Mouse (Mus musculus) C2C12 (cell line): ENCODE data around the gene Tbc1d21. TPM values are rescaled to one million over a fixed set of nuclear protein-coding genes. Genes with fewer than 3 reads are reported as not detected.

Experiments used
- H3K27me3 ChIP-seq: one replicate; pipeline ENCODE4 v1.6.1; 2011; ENCODE audit not compliant: control insufficient read depth, insufficient read depth, insufficient read length
- H3K36me3 ChIP-seq: one replicate; pipeline ENCODE4 v1.6.1; 2011; ENCODE audit not compliant: control insufficient read depth, insufficient read depth
- H3K4me3 ChIP-seq: one replicate; pipeline ENCODE4 v1.5.1; 2011; ENCODE audit warnings: mild to moderate bottlenecking, control low read depth; ENCODE audit not compliant: poor library complexity, insufficient read depth, severe bottlenecking
- H3K79me2 ChIP-seq: one replicate; pipeline ENCODE4 v1.6.1; 2011; ENCODE audit not compliant: control insufficient read depth, insufficient read depth
- H3K79me3 ChIP-seq: one replicate; pipeline ENCODE4 v1.6.1; 2011; ENCODE audit warnings: low read depth, control low read depth
- H3ac ChIP-seq: one replicate; pipeline ENCODE3; 2011; ENCODE audit warnings: low read depth; ENCODE audit not compliant: control insufficient read depth, insufficient read length
- CEBPB ChIP-seq: IDR thresholded peaks from one replicate; pipeline ENCODE4 v1.6.1; 2011; ENCODE audit warnings: low read depth, mild to moderate bottlenecking, control low read depth, moderate library complexity
- CTCF ChIP-seq: IDR thresholded peaks from one replicate; pipeline ENCODE4 v1.5.1; 2011; ENCODE audit not compliant: control insufficient read depth, insufficient read depth, insufficient read length
- FOSL1 ChIP-seq: IDR thresholded peaks from one replicate; pipeline ENCODE4 v1.8.0; 2011; ENCODE audit warnings: mild to moderate bottlenecking, low read length; ENCODE audit not compliant: poor library complexity, insufficient read depth, severe bottlenecking
- MAX ChIP-seq: IDR thresholded peaks from one replicate; pipeline ENCODE4 v1.6.1; 2011; ENCODE audit warnings: mild to moderate bottlenecking, control low read depth
- MYOD1 ChIP-seq: IDR thresholded peaks from one replicate; pipeline ENCODE4 v1.6.1; 2011; ENCODE audit warnings: low read depth; ENCODE audit not compliant: control insufficient read depth, insufficient read length
- MYOG ChIP-seq: IDR thresholded peaks from one replicate; pipeline ENCODE4 v1.6.1; 2011; ENCODE audit not compliant: control insufficient read depth, insufficient read length; ENCODE audit errors: extremely low read depth
- USF1 ChIP-seq: IDR thresholded peaks from one replicate; pipeline ENCODE4 v1.6.1; 2011; ENCODE audit warnings: low read depth, mild to moderate bottlenecking, control low read depth, moderate library complexity
- polyA plus RNA-seq: library from polyadenylated mRNA; unstranded; fragments of >200 nt; fragmentation: generic; extraction: Trizol; gene quantifications from one replicate; pipeline ENCODE4 v1.2.1, GENCODE M21; 2012; ENCODE audit warnings: missing spikeins

The Tbc1d21 gene
- polyA plus RNA-seq, 1 experiment = not detected

DNA sequence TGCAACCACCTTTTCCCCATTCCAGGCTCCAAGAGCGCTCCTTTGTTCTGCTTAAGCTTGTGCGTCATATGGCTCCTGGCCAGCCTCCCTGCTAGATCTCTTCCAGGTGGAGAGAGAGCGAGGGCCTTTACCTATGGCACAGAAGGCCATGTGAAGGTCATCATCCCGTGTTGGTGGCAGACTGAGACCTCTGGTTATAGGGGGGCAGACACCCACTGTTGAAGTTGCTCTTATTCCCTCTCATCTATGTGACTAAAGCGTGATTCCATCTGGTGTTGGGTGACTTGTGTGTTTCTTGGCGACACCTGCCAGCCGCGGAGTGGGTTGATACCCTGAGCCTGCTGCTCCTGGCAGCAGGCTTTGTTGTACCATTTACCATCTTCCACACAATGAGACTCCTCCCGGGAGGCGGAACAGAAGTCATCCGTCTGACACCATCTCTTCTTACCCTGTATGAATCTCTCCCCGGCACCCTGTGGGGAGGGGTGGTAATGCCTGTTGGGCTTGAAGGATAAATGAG lies 3.7 kb upstream of the Tbc1d21 start:
- H3K36me3 ChIP-seq = no peaks in the 10 kb centered on the region
- TF ChIP-seq CEBPB (no peak), MYOG (no peak), USF1 (no peak), MYOD1 (no peak), CTCF (no peak), FOSL1 (no peak), MAX (no peak)
- no peaks in the 10 kb centered on the region for H3K79me2 ChIP-seq
- H3K79me3 ChIP-seq = no peaks in the 10 kb centered on the region
- no peak overlapping the region for H3ac ChIP-seq
- peaks cover 3% of the 10 kb centered on the region for H3K27me3 ChIP-seq
- no peak overlapping the region for H3K4me3 ChIP-seq

DNA sequence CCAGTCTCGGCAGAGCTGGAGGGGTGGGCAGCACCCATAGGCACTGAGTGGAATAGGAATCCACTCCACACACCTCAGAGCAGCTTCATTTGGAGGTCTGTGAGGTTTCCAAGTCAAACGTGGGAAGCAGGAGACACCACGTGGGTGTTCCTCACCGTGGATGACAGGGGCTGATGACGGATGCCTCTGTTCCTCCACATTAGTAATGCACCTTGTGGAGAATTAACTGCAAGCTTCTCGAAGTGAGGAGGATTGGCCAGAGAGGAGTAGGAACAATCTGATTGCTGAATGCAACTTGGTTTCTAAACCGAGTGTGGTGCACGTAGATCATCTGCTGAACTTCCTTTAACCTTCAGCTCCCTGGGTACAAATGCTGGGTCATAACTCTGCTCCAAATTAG lies 1.7 kb upstream of the Tbc1d21 start:
- Histone ChIP-seq H3ac (no peak overlapping the region), H3K4me3 (no peak overlapping the region), H3K79me3 (no peaks in the 10 kb centered on the region), H3K79me2 (no peaks in the 10 kb centered on the region), H3K36me3 (no peaks in the 10 kb centered on the region), H3K27me3 (no peaks in the 10 kb centered on the region)
- TF ChIP-seq MYOG = no peak
- TF ChIP-seq CTCF = no peak
- TF ChIP-seq CEBPB = no peak
- TF ChIP-seq MAX = no peak
- no peak for TF ChIP-seq FOSL1
- TF ChIP-seq MYOD1 = no peak

DNA sequence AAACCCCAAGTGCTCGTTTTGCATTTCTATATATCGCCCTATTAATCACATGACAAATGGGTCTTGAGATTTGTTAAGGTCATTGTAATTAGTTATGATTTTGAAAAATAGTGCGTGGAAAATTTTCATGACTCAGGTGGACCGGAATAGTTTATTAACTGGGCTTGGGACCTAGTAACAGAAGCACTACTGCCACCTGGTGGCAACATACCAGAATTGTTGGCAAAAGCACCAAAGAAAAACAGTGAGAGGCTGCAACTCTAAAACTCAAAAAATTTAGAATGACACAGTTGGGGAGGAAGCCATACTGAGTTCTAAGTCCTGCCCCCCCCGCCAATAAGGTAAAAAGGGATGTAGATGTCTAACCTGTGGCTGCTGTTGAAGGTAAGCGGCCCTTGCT lies 611 bp downstream of the Tbc1d21 start:
- Histone ChIP-seq H3K27me3 (no peaks in the 10 kb centered on the region), H3ac (no peak overlapping the region), H3K79me3 (no peaks in the 10 kb centered on the region), H3K36me3 (no peaks in the 10 kb centered on the region), H3K4me3 (no peak overlapping the region), H3K79me2 (no peaks in the 10 kb centered on the region)
- TF ChIP-seq CEBPB (no peak), MAX (no peak), FOSL1 (no peak), MYOD1 (no peak), CTCF (no peak), MYOG (no peak), USF1 (no peak)

DNA sequence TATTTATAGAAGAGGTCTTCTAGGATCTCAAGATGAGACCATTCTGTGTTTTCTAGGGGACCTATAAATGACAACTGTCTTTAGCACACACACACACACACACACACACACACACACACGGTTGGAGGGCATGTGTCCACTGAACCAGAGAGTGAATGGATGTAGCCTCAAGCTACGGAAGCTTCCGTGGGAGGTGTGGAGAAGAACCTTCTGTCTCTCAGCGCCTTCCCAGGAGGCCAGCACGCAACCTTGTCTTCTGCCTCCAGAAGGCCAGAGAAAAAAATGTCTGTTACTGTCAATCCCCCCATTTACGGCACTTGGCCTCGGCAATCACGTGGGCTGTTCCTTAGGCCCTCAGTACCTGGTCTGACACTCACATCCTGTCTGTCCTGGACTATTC lies 5.9 kb downstream of the Tbc1d21 start:
- no peak overlapping the region for H3ac ChIP-seq
- peaks cover 10% of the 10 kb centered on the region for H3K27me3 ChIP-seq
- TF ChIP-seq USF1 = no peak
- TF ChIP-seq MAX = no peak
- no peak for TF ChIP-seq FOSL1
- no peak for TF ChIP-seq MYOD1
- TF ChIP-seq MYOG = no peak
- TF ChIP-seq CEBPB = no peak
- TF ChIP-seq CTCF = no peak
- H3K79me3 ChIP-seq = no peaks in the 10 kb centered on the region
- H3K4me3 ChIP-seq = no peak overlapping the region
- H3K36me3 ChIP-seq = no peaks in the 10 kb centered on the region
- no peaks in the 10 kb centered on the region for H3K79me2 ChIP-seq

DNA sequence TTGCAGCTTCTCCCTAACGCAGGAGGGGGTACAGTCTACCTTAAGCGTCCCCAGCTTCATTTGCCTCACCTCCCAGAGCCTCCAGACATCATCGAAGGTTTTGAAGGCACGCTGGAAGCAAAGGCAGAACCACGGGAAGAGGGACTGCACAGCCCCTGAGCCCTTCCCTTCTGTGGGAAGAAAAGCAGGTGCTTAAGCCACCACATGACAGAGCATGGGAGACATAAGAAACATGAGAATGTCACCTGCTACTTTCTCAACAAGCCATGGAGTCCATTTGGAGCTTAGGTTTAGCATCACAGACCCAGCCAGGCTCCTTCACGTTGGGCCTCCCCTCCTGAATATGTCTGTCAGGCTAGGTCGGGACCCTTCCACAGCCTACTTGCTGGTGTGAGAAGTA lies 8.3 kb downstream of the Tbc1d21 start:
- no peak overlapping the region for H3K4me3 ChIP-seq
- H3K27me3 ChIP-seq = peaks cover 10% of the 10 kb centered on the region
- no peak overlapping the region for H3ac ChIP-seq
- H3K36me3 ChIP-seq = no peaks in the 10 kb centered on the region
- H3K79me3 ChIP-seq = no peaks in the 10 kb centered on the region
- H3K79me2 ChIP-seq = no peaks in the 10 kb centered on the region
- TF ChIP-seq MYOG (no peak), CEBPB (no peak), MYOD1 (no peak), USF1 (no peak), MAX (no peak), CTCF (no peak), FOSL1 (no peak)

DNA sequence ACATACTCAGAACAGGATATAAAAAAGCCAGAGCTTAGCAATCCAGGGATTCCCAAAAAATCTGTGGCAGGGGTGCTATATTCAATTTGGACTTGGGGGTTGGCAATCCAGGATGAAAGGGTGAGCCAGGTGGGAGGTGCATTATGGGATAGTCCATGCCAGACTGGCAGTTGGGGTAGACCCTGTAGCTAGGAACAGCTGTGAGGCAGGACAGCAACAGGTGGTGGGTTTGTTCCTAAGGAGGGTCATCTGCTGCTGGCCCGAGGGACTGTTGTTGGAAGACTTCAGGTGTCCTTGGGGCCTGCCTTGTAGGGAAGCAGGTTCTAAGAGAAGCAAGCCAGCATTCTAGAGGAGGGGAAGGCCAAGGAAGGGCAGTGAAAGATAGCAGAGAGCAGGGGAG lies 8.9 kb downstream of the Tbc1d21 start:
- no peaks in the 10 kb centered on the region for H3K79me3 ChIP-seq
- no peaks in the 10 kb centered on the region for H3K79me2 ChIP-seq
- H3K27me3 ChIP-seq = peaks cover 10% of the 10 kb centered on the region
- no peak overlapping the region for H3K4me3 ChIP-seq
- no peak overlapping the region for H3ac ChIP-seq
- TF ChIP-seq MAX (no peak), CTCF (no peak), MYOD1 (no peak), USF1 (no peak), CEBPB (no peak), FOSL1 (no peak), MYOG (no peak)
- no peaks in the 10 kb centered on the region for H3K36me3 ChIP-seq
